Mouse (Mus musculus) heart, embryonic 11.5 days (tissue): ENCODE measurements around the gene Chrng. TPM values are rescaled to one million over a fixed set of nuclear protein-coding genes. Genes with fewer than 3 reads are reported as not detected.

Source experiments
- ATAC-seq: fragments of 200-750 bp; cut with Nextera tagmentation; replicated peaks from 2 replicates; pipeline ENCODE4 v1.8.0; 2017; ENCODE audit warnings: moderate library complexity; ENCODE audit not compliant: insufficient number of reproducible peaks, low FRiP score, low TSS enrichment
- H3K27ac ChIP-seq: fragments of 300-500 bp; sonication (generic); 2 replicates; pipeline ENCODE4 v1.5.1; 2014; ENCODE audit warnings: mild to moderate bottlenecking, low read depth, low read length
- H3K27me3 ChIP-seq: fragments of 300-500 bp; sonication (generic); 2 replicates; pipeline ENCODE4 v1.6.1; 2014; ENCODE audit warnings: mild to moderate bottlenecking, low read length, mixed read lengths; ENCODE audit not compliant: control insufficient read depth, insufficient read depth
- H3K36me3 ChIP-seq: fragments of 300-500 bp; sonication (generic); 2 replicates; pipeline ENCODE4 v1.6.1; 2014; ENCODE audit warnings: mild to moderate bottlenecking, low read length, moderate library complexity, mixed read lengths; ENCODE audit not compliant: control insufficient read depth, insufficient read depth
- H3K4me1 ChIP-seq: fragments of 300-500 bp; sonication (generic); 2 replicates; pipeline ENCODE4 v1.6.1; 2014; ENCODE audit warnings: low read length; ENCODE audit not compliant: control insufficient read depth, insufficient read depth
- H3K4me2 ChIP-seq: fragments of 300-500 bp; sonication (generic); 2 replicates; pipeline ENCODE4 v1.6.1; 2014; ENCODE audit warnings: mild to moderate bottlenecking, moderate library complexity
- H3K4me3 ChIP-seq: fragments of 300-500 bp; sonication (generic); 2 replicates; pipeline ENCODE4 v1.5.1; 2014; ENCODE audit warnings: low read depth, low read length
- H3K9ac ChIP-seq: fragments of 300-500 bp; sonication (generic); 2 replicates; pipeline ENCODE4 v1.6.1; 2014; ENCODE audit warnings: mild to moderate bottlenecking, low read depth, low read length, moderate library complexity
- H3K9me3 ChIP-seq: fragments of 300-500 bp; sonication (generic); replicated peaks from 2 replicates; pipeline ENCODE4 v1.6.1; 2016; ENCODE audit warnings: low read length; ENCODE audit not compliant: control insufficient read depth
- WGBS: fragments of 180-500 bp; shearing (Covaris S2); extraction: QIAGEN DNeasy Blood & Tissue Kit; methylation state at CpG from one replicate; pipeline ENCODE4 v1.1.7; 2014; ENCODE audit not compliant: insufficient replicate concordance; 5-methylcytosine and 5-hydroxymethylcytosine counted together
- polyA plus RNA-seq: library from polyadenylated mRNA; unstranded; fragments of >200 nt; fragmentation: Nextera tagmentation; extraction: Ambion mirVana; gene quantifications from 2 replicates; pipeline ENCODE4 v1.2.1, GENCODE M21; 2014

Gene Chrng
- 0.93 and 1.5 TPM in 2 replicates for polyA plus RNA-seq

DNA sequence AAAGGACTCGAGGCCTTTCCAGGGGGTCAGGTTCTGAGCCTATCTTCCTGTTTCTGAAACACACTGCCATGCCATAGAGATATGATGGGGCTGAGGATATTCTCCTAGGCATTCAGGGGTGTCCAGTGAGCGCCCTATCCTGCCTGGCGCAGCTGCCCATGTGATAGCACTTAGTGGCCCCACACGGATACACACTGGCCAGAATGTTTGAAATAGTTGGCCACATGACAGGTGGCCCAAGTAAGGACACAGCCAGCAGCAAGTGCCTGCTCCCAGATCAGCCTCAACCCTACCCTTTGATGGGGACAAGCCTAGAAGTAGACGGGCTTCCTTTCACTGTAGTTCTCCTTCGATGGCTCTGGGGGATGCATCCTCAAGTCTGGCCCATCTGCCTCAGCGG is at the start of gene Chrng:
Gene Chrng (plus strand): TSS at position 193 of the 400 bp plus-strand sequence.
- no peaks in the 10 kb centered on the region for H3K9me3 ChIP-seq
- H3K4me2 ChIP-seq = no peak within 1 kb of the TSS
- H3K9ac ChIP-seq = no peak within 1 kb of the TSS
- no peak within 1 kb of the TSS for H3K27ac ChIP-seq
- no peak within 1 kb of the TSS for H3K4me3 ChIP-seq
- no peaks in the 10 kb centered on the region for H3K36me3 ChIP-seq
- no peak for ATAC-seq
- WGBS = 79% methylated on average over 7 of the region's 7 CpGs
- no peaks in the 10 kb centered on the region for H3K4me1 ChIP-seq
- peaks cover 33% of the 10 kb centered on the region for H3K27me3 ChIP-seq

DNA sequence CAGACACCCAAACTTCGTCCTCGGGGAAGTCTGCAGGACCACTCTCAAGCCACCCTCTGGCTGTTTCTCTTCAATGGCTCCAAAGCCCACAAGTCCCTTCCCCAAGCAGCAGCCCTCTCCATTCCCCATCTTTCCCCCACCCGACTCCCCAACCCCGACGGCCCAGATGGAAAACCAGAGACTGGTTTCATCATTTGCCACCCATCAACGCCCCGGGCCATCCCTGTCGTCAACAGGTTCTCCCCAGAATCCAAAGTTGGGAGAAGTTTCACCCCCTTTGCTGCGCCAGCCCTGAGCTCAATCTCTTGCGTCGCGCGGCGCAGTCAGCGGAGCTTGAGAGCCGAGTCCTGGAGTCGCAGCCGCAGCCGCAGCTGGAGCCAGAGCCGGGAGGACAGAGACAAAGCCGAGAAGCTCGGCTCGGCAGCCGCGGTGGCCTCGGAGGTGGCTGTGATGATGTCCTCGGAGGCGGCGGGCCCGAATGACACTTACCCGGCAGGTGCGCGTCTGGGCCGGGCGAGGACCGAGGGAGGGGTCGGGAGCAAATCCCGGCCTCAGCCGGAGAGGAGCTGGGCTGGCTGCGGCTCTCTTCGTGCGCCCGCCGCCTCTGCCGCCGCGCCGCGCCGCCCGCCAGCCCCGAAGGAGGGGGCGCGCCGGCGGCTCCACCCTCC is 48.8 kb upstream of the Chrng start:
- H3K9ac ChIP-seq = 0 out of 2 replicates have a peak overlapping the region, but pooled peaks have one; percentile 22
- peak overlapping the region; percentile 41 for H3K4me3 ChIP-seq
- H3K27ac ChIP-seq = no peak overlapping the region

DNA sequence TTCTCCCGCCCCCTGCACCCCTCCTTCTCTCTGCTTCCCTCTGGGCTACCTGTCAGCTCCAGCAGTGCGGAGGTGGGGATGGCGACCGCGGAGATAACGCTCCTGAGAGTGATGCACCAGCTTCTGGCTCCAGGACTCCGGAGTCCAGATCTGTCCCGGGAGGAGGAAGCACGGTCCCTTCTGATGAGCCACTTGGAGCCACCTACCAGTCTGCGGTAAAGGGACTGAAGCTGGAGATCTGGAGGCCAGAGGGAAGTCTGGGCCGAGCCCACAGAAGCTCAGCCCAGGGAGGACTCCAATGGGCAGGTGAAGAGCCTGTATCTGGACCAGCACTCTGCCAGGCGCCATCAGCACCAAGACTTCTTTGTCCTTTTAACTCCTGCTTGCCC is 48.3 kb upstream of the Chrng start, which contains the start of gene Ecel1:
Gene Ecel1 (minus strand): TSS at position 323 of the 389 bp plus-strand sequence.
- H3K4me2 ChIP-seq = peak within 1 kb of the TSS; percentile 75
- no peaks in the 10 kb centered on the region for H3K36me3 ChIP-seq
- no peak for ATAC-seq
- peaks cover 13% of the 10 kb centered on the region for H3K4me1 ChIP-seq
- no peaks in the 10 kb centered on the region for H3K9me3 ChIP-seq
- peaks cover 95% of the 10 kb centered on the region for H3K27me3 ChIP-seq
- H3K4me3 ChIP-seq = peak within 1 kb of the TSS; percentile 41
- 2% methylated on average over 11 of the region's 12 CpGs for WGBS
- 0 out of 2 replicates have a peak within 1 kb of the TSS, but pooled peaks have one; percentile 22 for H3K9ac ChIP-seq
- H3K27ac ChIP-seq = no peak within 1 kb of the TSS

More for the DNA sequence above, 48.8 kb upstream of the Chrng start:
- no peak for ATAC-seq
- peaks cover 97% of the 10 kb centered on the region for H3K27me3 ChIP-seq
- 1% methylated on average over 48 of the region's 56 CpGs for WGBS
- H3K36me3 ChIP-seq = no peaks in the 10 kb centered on the region
- H3K4me2 ChIP-seq = peak overlapping the region; percentile 75
- no peaks in the 10 kb centered on the region for H3K9me3 ChIP-seq
- peaks cover 13% of the 10 kb centered on the region for H3K4me1 ChIP-seq

DNA sequence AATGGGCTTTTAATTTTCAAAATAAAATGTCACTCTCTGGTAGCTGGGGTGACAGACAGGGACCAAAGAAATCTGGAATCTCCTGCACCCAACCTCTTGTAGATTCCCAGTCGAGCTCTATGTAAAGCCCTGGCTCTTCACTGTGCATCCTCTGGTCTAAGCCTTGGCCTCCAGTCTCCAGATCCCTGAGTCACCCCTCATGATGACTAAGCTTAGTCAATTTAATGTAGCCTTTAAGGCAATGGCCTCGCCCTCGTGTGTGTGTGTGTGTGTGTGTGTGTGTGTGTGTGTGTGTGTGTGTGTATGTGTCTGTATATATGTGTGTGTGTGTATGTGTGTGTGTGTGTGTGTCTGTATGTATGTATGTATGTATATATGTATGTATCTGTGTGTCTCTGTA is 45.1 kb upstream of the Chrng start:
- no peaks in the 10 kb centered on the region for H3K36me3 ChIP-seq
- peaks cover 81% of the 10 kb centered on the region for H3K27me3 ChIP-seq
- H3K4me1 ChIP-seq = peaks cover 7% of the 10 kb centered on the region
- H3K9ac ChIP-seq = no peak overlapping the region
- no peaks in the 10 kb centered on the region for H3K9me3 ChIP-seq
- no peak for ATAC-seq
- no peak overlapping the region for H3K4me3 ChIP-seq
- no peak overlapping the region for H3K27ac ChIP-seq
- H3K4me2 ChIP-seq = no peak overlapping the region
- 64% methylated on average over 3 of the region's 3 CpGs for WGBS

DNA sequence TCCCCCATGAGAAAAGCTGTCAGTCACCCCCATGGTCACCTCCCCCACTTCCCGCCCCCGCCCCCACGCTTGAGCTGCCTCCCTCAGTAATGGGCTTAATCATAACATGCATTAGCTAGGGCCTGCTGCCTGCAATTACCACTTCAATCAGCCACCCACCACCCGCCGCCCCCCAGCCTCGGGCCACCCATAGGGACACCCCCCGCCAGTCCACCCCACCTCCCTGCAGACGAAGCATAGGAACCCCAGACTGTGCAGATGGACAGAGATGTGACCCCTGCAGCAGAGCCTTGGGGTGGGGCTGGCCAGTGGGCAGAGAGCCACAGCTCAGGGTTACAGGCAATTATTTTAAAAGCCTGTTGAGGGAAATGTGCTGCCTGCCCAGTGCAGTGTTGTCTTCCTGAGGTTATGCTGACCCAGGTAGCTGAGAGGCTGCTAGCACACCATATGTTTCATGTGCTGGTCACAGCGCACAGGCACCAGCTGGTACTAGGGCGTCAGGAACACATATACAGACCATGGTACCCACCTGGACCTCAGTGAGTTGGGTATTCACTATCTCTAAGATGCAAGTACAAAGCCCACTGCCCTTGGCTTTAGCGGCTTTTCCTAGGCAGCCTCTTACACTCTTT is 40.2 kb upstream of the Chrng start:
- ATAC-seq = no peak
- H3K27me3 ChIP-seq = peaks cover 74% of the 10 kb centered on the region
- WGBS = 25% methylated on average over 11 of the region's 11 CpGs

DNA sequence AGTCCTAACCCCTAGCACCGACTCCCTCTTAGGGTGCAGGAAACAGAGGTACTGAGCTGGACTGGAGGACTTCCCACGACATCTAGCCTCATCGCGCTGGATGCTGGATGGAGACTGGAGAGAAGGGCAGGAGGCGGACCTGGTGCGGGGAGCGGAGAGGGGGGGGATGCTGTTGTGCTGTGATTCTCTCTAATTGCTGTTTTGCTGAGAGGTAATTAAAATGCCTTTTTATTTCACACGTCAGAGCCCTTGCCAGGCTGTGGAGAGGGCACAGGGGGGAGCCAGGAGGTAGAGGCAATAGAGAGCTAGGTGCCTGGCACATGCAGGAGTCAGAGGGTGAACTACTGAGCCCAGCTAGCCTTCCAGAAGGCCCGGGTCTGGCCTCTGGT is 39.7 kb upstream of the Chrng start:
- Histone ChIP-seq H3K4me2 (no peak overlapping the region), H3K4me1 (0 out of 2 replicates have a peak, but pooled peaks cover 3% of the 10 kb centered on the region), H3K36me3 (no peaks in the 10 kb centered on the region), H3K27ac (no peak overlapping the region), H3K27me3 (peaks cover 76% of the 10 kb centered on the region), H3K9me3 (no peaks in the 10 kb centered on the region), H3K4me3 (no peak overlapping the region), H3K9ac (no peak overlapping the region)
- no peak for ATAC-seq
- WGBS = 34% methylated on average over 9 of the region's 9 CpGs

More for the DNA sequence above, 40.2 kb upstream of the Chrng start:
- no peak overlapping the region for H3K4me2 ChIP-seq
- H3K4me3 ChIP-seq = no peak overlapping the region
- H3K36me3 ChIP-seq = no peaks in the 10 kb centered on the region
- H3K9ac ChIP-seq = no peak overlapping the region
- no peaks in the 10 kb centered on the region for H3K4me1 ChIP-seq
- no peaks in the 10 kb centered on the region for H3K9me3 ChIP-seq
- H3K27ac ChIP-seq = no peak overlapping the region

DNA sequence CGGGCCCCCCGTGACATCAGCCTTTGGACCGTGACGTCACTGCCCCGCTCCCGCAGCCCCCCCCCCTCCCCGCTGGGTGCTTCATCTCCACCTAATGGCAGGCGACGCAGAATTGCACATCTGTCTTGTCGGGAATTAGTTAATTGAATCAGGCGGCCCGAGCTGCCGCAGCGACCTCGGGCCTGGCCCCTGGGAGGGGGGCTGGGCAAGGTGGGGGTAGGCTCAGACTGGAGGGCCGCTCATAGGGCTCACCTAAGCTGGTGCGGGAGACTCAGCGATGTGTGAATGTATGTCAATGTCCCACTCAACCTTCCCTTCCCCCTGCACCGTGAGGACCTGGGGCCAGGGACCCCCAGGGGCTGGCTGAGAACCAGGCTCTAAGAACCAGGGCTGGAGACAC is 34.0 kb upstream of the Chrng start:
- H3K9me3 ChIP-seq = no peaks in the 10 kb centered on the region
- H3K9ac ChIP-seq = no peak overlapping the region
- H3K36me3 ChIP-seq = no peaks in the 10 kb centered on the region
- no peak overlapping the region for H3K27ac ChIP-seq
- H3K4me2 ChIP-seq = peak overlapping the region; percentile 32
- H3K27me3 ChIP-seq = peaks cover 81% of the 10 kb centered on the region
- ATAC-seq = no peak
- 6% methylated on average over 19 of the region's 19 CpGs for WGBS
- H3K4me3 ChIP-seq = no peak overlapping the region
- peaks cover 9% of the 10 kb centered on the region; the same call in 1 of the 2 replicates for H3K4me1 ChIP-seq

DNA sequence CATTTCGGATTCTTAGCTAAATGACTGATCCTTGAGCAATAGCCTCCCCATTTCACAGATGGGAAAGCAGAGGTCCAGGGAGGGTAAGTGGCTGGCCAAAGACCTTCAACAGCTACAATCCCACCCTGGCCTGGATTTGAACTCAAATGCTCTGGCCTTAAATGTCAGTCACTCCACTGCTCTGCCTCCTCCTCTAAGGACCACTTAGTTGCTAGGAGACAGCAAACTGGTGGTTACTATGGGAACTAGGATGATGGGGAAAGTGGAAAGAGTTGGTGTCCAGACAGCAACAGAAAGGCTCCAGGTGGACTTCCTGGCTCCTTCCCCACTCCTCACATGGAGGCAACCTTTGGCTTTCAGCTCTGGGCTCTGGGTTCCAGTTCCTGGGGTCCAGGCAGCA is 33.1 kb upstream of the Chrng start:
- Histone ChIP-seq H3K4me1 (peaks cover 15% of the 10 kb centered on the region; the same call in 1 of the 2 replicates), H3K9ac (no peak overlapping the region), H3K27ac (no peak overlapping the region), H3K27me3 (peaks cover 73% of the 10 kb centered on the region), H3K9me3 (no peaks in the 10 kb centered on the region), H3K4me2 (no peak overlapping the region), H3K4me3 (no peak overlapping the region), H3K36me3 (no peaks in the 10 kb centered on the region)
- ATAC-seq = no peak
- 78% methylated on average over 1 of the region's 1 CpGs for WGBS
